Mouse (Mus musculus): ENCODE results near the gene Wnt5b. TPM values are rescaled to one million over a fixed set of nuclear protein-coding genes. Genes with fewer than 3 reads are reported as not detected.

The Wnt5b gene
- polyA plus RNA-seq (2012; rRNA removed): 8.2 and 10.1 TPM in 2 replicates

DNA sequence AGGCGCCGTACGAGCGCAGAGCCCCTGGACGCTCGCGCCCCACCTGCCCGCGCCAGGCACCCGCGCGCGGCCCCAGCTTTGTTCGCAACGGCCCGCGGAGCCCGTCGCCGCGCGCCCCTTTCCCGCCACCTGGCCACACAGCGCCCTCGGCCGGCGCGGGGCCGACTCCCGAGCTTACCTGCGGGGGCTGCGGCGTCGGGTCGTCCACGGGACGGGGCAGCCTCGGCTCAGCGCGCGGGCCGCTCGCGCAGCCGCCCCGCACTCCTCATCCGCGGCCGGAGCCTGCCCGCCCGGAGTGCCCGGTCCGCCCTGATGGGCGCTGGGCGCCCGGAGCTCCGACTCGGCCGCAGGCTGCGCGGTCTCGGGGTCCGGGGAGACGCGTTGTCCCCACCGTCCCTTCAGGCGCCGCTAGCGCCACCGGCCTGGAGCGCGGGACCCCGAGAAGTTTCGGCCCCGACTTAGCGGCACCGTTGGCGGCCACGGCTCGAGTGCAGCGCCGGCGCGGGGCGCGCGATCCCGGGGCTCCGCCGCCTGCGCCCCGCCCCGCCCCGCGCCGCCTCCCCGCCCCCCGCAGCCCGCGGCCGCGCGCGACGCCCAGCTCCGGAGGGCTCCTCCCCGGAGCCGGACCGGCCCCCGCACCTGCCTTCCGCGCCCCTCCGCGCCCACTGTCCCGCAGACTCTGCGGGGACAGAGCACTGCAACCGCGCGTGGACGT lies at the start of gene Wnt5b:
Gene Wnt5b, minus strand, starts transcription at position 545 of the 715 bp plus-strand sequence.

DNA sequence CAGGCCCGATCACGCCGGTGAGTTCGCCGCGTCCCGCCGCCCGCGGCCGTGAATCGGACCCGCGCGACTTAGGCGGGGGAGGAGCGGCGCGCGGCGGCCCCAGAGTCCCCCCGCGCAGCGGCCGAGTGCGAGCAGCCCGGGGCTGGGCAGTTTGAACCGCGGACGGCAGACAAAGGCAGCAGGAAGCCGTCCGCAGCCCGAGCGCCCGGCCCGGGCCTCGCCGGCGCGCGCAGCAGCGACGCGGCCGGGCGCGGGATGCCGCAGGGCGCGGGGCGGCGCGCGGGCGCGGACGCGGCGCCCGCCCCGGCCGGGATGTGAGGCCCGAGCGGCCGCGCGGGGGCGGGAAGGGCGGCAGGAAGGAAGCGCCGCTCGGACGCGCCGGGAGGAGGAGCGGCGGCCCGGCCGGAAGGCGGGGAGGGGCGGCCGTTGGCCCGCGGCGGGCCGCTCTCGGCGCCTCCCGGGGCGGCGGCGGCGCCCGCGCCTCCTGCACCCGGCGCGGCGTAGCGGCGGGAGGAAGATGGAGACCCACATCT lies 64.7 kb downstream of the Wnt5b start, which contains the start of gene Fbxl14:
Gene Fbxl14, plus strand, starts transcription at position 326 of the 533 bp plus-strand sequence.

DNA sequence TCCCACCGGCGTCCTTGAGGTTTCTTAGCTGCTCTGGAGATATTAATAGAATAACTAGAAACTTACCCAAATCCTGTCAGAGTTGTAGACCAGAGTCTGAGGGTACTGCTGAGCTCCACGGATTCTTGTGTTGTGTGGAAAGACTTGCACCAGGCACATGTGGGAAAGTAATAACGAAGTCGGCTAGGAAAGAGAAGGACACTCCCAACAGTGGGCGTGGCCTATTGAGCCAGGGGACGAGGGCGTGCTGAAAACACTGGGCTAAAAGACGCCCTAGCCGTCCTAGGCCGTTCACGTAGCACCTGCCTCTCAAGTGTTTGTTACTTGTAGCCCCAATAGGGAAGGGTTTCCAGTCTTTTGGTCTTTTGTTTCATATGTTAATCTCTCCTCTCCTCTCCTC lies 126.8 kb downstream of the Wnt5b start, which contains the start of gene Adipor2:
Gene Adipor2, minus strand, starts transcription at position 351 of the 400 bp plus-strand sequence.

Other genes with a start within 250 kb of the Wnt5b start
- 0.11 and 0.29 TPM in 2 replicates for gene Lrtm2, start 213.6 kb downstream of the Wnt5b start, polyA plus RNA-seq (2012; rRNA removed)
- 30.0 and 40.9 TPM in 2 replicates for gene Adipor2, start 126.6 kb downstream of the Wnt5b start, polyA plus RNA-seq (2012; rRNA removed)
- gene Fbxl14, start 64.7 kb downstream of the Wnt5b start, polyA plus RNA-seq (2012; rRNA removed): 51.8 and 54.2 TPM in 2 replicates